Mouse (Mus musculus) hindbrain, embryonic 15.5 days (tissue): ENCODE data around the gene Igf1r. TPM values are rescaled to one million over a fixed set of nuclear protein-coding genes. Genes with fewer than 3 reads are reported as not detected.
"Not testable (repeated sequence)": the region's sequence is repeated elsewhere in the genome, so short reads cannot be mapped to it uniquely, and the experiment has no call there.

Experiments
- ATAC-seq: fragments of 200-750 bp; cut with Nextera tagmentation; 2 replicates; pipeline ENCODE4 v1.8.0; 2017; ENCODE audit warnings: low read depth, moderate number of reproducible peaks, moderate TSS enrichment; ENCODE audit not compliant: low FRiP score
- H3K27ac ChIP-seq: fragments of 300-500 bp; sonication (generic); replicated peaks from 2 replicates; pipeline ENCODE4 v1.5.1; 2015; ENCODE audit warnings: mild to moderate bottlenecking, inconsistent platforms
- H3K27me3 ChIP-seq: fragments of 300-500 bp; sonication (generic); 2 replicates; pipeline ENCODE4 v1.6.1; 2015; ENCODE audit warnings: control low read depth, inconsistent platforms
- H3K36me3 ChIP-seq: fragments of 300-500 bp; sonication (generic); 2 replicates; pipeline ENCODE4 v1.6.1; 2015; ENCODE audit warnings: control low read depth, inconsistent platforms
- H3K4me1 ChIP-seq: fragments of 300-500 bp; sonication (generic); replicated peaks from 2 replicates; pipeline ENCODE4 v1.6.1; 2015; ENCODE audit warnings: control low read depth, inconsistent platforms
- H3K4me2 ChIP-seq: fragments of 300-500 bp; sonication (generic); 2 replicates; pipeline ENCODE4 v1.6.1; 2015; ENCODE audit warnings: moderate library complexity, mild to moderate bottlenecking, inconsistent platforms
- H3K4me3 ChIP-seq: fragments of 300-500 bp; sonication (generic); 2 replicates; pipeline ENCODE4 v1.5.1; 2015; ENCODE audit warnings: mild to moderate bottlenecking, inconsistent platforms
- H3K9ac ChIP-seq: fragments of 300-500 bp; sonication (generic); 2 replicates; pipeline ENCODE4 v1.6.1; 2015; ENCODE audit warnings: inconsistent platforms
- H3K9me3 ChIP-seq: fragments of 300-500 bp; sonication (generic); 2 replicates; pipeline ENCODE4 v1.6.1; 2016; ENCODE audit warnings: control low read depth, inconsistent platforms
- WGBS: fragments of 180-500 bp; shearing (Covaris S2); methylation state at CpG from one replicate; pipeline ENCODE4 v1.1.7; 2015; 5-methylcytosine and 5-hydroxymethylcytosine counted together
- polyA plus RNA-seq: library from polyadenylated mRNA; unstranded; fragments of >200 nt; fragmentation: Nextera tagmentation; extraction: Ambion mirVana; gene quantifications from 2 replicates; pipeline ENCODE4 v1.2.1, GENCODE M21; 2015

Igf1r gene
- polyA plus RNA-seq, 1 experiment from 2014 or later: 22.8 TPM

DNA sequence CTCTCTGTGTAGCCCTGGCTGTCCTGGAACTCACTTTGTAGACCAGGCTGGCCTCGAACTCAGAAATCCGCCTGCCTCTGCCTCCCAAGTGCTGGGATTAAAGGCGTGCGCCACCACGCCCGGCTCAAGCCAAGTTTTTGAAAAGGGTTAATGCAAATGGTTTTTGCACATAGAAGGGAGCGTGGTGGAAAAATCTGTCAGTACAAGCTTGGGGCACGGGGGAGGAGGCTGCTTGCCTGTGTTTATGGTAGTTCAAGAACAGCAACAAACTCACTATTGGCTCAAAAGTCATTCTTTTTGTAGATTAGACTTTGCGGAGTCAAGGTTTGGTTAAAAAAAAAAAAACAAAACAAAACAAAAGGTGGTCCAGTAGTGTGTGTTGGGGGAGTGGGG lies 322.8 kb downstream of the Igf1r start:
- H3K9me3 ChIP-seq, H3K27ac ChIP-seq, ATAC-seq, H3K36me3 ChIP-seq, H3K27me3 ChIP-seq, H3K9ac ChIP-seq: not testable (repeated sequence)
- peaks cover 17% of the 10 kb centered on the region for H3K4me1 ChIP-seq
- 51% methylated on average over 9 of the region's 9 CpGs for WGBS
- peak overlapping the region; percentile 60 for H3K4me2 ChIP-seq
- H3K4me3 ChIP-seq: peak overlapping the region; percentile 28; the same call in 1 of the 2 replicates

DNA sequence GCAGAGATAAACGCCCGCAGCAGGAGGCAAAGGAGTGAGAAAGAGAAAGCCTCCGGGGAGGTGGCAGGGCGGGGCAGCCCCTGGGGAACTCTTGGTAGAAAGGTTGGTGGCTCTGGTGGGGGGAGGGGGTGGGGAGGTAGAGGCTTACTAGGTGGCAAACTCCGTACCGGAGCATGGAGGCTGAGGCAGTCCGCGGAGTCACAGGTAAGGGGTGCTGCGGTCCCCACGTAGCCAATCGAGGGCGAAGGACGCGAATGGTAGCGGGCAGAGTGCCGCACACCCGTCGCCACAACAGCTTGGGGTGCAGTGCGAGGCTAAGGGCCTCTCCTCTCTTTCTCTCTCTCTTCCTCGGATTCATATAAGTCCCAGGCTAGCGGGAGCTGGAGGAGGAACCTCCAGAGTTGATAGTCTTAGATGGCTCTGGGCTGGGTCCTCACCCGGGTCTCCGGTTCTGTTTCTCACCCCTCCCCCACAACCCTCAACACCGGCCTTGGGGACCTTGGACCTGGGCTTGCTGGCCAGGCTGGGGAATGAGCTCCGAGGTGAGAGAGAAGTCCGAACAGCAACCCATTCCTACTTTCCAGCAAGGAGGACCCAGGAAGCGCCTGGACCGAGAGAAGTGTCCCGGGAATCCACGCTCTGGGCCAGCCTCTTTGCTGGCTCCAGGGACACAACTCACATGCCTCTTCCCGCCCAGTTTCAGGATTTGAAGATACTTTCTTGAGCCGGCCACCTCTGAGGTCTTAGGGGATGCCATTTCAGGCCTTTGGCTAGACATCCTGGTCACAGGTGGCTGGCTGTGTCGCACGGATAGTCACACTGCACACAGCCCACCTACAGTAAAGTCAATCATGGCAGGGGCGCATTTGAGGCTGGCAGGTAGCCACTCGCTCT lies 323.5 kb downstream of the Igf1r start:
- Histone ChIP-seq H3K27ac (no peak overlapping the region), H3K36me3 (no peaks in the 10 kb centered on the region), H3K27me3 (peaks cover 9% of the 10 kb centered on the region; the same call in 1 of the 2 replicates), H3K9ac (no peak overlapping the region), H3K9me3 (no peaks in the 10 kb centered on the region), H3K4me2 (peak overlapping the region; percentile 60), H3K4me1 (peaks cover 17% of the 10 kb centered on the region), H3K4me3 (peak overlapping the region; percentile 28)
- 6% methylated on average over 36 of the region's 36 CpGs for WGBS
- ATAC-seq: no peak

DNA sequence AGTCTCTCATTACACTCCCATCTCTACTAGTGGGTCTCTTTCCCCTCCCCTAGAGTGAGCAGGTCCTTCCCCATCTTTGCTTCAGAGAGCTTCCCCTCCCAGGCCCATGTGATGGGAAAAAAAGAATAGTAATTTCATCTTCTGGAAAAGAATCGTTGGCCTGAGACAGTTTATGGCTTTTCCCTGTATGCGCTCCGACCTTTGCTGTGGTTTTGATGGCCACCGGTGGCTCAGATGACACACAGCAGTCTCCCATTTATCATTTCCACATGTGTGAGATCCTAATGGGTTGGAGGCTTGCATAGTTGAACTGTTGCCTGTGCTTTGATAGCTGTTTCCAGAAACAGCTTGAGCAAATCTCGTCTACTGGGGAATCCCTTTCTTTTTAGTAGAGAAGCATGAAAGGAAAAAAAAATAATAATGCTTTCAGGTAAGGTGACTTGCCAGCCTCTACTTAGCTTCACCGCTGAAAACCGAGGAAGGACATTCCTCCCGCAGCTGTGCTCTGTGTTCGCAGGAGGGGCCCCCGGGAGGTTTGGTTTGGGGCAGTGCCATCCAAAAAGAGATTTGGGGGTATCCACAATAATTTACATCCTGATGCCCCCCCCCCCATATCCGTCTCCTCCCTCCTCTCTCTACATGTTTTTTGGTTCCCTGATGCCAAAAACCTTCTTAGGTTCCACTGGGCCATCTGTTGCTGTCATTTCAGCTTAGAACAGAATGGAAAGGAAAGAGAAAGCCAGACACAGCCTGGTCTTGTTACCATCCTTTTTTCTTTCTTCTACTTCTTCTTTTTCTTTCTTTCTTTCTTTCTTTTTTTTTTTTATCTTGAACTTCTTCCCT lies 324.6 kb downstream of the Igf1r start:
- Histone ChIP-seq H3K36me3 (no peaks in the 10 kb centered on the region), H3K9ac (no peak overlapping the region), H3K4me1 (peaks cover 17% of the 10 kb centered on the region), H3K4me2 (no peak overlapping the region), H3K27ac (no peak overlapping the region), H3K9me3 (no peaks in the 10 kb centered on the region), H3K4me3 (no peak overlapping the region), H3K27me3 (peaks cover 9% of the 10 kb centered on the region; the same call in 1 of the 2 replicates)
- WGBS: 36% methylated on average over 11 of the region's 11 CpGs
- ATAC-seq: no peak

DNA sequence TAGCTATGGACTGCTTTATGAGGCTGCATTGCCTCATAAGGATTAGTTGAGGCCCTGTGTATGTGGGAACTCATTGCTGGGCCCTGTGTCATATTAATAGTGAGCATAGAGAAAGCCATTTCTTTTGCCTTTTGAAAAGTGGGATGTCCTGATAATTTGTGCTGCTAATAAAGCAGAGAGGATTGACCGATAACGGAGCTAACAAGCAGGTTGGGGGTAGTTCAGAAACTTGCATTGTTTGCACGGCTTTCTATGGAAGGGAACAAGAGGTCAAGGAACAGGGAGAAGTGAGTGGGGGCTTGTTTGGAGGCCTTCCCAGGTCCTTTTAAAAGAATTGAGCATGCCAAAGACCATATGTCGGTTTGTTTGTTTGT lies 325.3 kb downstream of the Igf1r start:
- H3K36me3 ChIP-seq: no peaks in the 10 kb centered on the region
- no peak overlapping the region for H3K4me2 ChIP-seq
- ATAC-seq: no peak
- WGBS: 56% methylated on average over 4 of the region's 4 CpGs
- peaks cover 17% of the 10 kb centered on the region for H3K4me1 ChIP-seq
- H3K9me3 ChIP-seq: no peaks in the 10 kb centered on the region
- H3K4me3 ChIP-seq: no peak overlapping the region
- H3K27ac ChIP-seq: no peak overlapping the region
- peaks cover 9% of the 10 kb centered on the region; the same call in 1 of the 2 replicates for H3K27me3 ChIP-seq
- H3K9ac ChIP-seq: no peak overlapping the region

DNA sequence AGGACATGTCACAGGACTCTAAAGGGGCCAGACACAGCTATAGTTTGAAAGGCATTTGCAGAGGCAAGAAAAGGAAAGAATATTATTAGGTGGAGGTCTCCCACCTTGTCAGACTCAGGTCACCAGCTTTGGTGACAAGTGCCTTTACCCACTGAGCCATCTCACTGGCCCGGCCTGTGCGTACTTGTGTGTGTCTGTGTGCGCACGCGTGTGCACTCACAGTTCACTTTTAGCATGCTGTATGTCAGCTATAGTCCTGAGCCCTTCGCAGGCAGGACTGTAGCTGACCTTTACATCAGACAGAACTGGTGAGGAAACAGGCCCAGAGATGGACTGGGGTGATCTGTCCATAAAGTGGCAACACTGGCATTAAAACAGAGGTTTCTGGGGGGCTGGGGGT lies 325.8 kb downstream of the Igf1r start:
- Histone ChIP-seq H3K9ac (no peak overlapping the region), H3K9me3 (no peaks in the 10 kb centered on the region), H3K4me2 (no peak overlapping the region), H3K36me3 (no peaks in the 10 kb centered on the region), H3K4me1 (peaks cover 17% of the 10 kb centered on the region), H3K27me3 (peaks cover 9% of the 10 kb centered on the region; the same call in 1 of the 2 replicates), H3K27ac (no peak overlapping the region), H3K4me3 (no peak overlapping the region)
- 92% methylated on average over 6 of the region's 6 CpGs for WGBS
- no peak for ATAC-seq

DNA sequence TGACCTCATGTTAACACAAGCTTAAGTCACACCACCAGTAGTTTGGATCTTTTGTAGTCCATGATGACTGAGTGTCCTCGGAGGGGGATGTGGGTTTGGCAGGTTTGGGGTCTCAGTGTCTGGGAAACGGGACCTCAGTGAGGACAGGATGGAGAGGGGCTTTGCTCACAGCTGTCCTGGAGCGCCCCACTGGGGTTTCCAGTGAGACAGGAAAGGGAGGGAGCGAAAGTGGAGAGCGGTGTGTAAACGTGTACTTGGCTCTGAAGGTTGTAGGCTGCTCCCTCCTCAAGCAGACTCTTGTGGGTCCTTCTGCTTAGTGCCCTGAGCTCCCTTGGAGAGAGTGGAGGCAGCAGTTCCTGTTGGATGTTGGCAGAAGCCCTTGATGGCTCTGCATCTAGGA lies 326.3 kb downstream of the Igf1r start:
- 76% methylated on average over 6 of the region's 6 CpGs for WGBS
- Histone ChIP-seq H3K9me3 (no peaks in the 10 kb centered on the region), H3K36me3 (no peaks in the 10 kb centered on the region), H3K9ac (no peak overlapping the region), H3K27ac (no peak overlapping the region), H3K4me1 (peaks cover 17% of the 10 kb centered on the region), H3K4me3 (no peak overlapping the region), H3K27me3 (peaks cover 9% of the 10 kb centered on the region; the same call in 1 of the 2 replicates), H3K4me2 (no peak overlapping the region)
- no peak for ATAC-seq

GRCm38 (mm10) chr7:68279481-68279880 lies 326.9 kb downstream of the Igf1r start:
- H3K4me2 ChIP-seq: no peak overlapping the region
- no peaks in the 10 kb centered on the region for H3K36me3 ChIP-seq
- WGBS: 92% methylated on average over 7 of the region's 7 CpGs
- ATAC-seq: no peak
- peaks cover 17% of the 10 kb centered on the region for H3K4me1 ChIP-seq
- H3K27ac ChIP-seq: no peak overlapping the region
- no peak overlapping the region for H3K4me3 ChIP-seq
- no peaks in the 10 kb centered on the region for H3K9me3 ChIP-seq
- H3K27me3 ChIP-seq: peaks cover 6% of the 10 kb centered on the region; the same call in 1 of the 2 replicates
- no peak overlapping the region for H3K9ac ChIP-seq

DNA sequence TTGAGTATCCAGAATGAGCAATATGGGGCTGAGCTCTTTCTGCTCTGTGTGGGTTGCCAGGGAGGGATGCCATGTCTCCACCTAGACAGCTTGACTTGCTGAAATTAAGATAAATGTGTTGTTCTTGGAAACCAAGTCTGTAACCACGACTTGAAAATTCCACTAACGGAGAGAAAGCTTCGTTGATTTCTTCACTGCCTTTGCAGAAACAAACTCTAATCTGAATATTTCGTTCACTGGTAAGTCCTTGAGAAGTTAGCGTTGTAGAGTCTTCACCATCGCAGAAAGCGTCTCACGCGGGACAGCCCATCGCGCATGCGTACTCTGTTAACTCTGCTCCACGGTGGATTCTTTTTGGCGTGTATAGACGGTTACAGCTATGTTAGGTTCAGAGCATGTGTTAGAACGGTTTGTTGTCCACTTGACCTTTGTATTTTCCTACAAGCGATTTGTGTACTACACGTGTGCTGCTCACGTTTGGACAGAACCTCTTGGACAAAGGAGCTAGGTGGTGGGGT lies 327.8 kb downstream of the Igf1r start:
- H3K4me1 ChIP-seq: peaks cover 17% of the 10 kb centered on the region
- H3K27ac ChIP-seq: no peak overlapping the region
- no peak overlapping the region for H3K4me2 ChIP-seq
- H3K9ac ChIP-seq: no peak overlapping the region
- no peaks in the 10 kb centered on the region for H3K27me3 ChIP-seq
- no peak overlapping the region for H3K4me3 ChIP-seq
- 92% methylated on average over 19 of the region's 19 CpGs for WGBS
- ATAC-seq: no peak
- H3K9me3 ChIP-seq: no peaks in the 10 kb centered on the region
- no peaks in the 10 kb centered on the region for H3K36me3 ChIP-seq

GRCm38 (mm10) chr7:68281341-68281740 lies 328.7 kb downstream of the Igf1r start:
- Histone ChIP-seq H3K4me2 (no peak overlapping the region), H3K9me3 (no peaks in the 10 kb centered on the region), H3K27me3 (no peaks in the 10 kb centered on the region), H3K27ac (no peak overlapping the region), H3K36me3 (no peaks in the 10 kb centered on the region), H3K4me3 (no peak overlapping the region), H3K4me1 (peaks cover 9% of the 10 kb centered on the region), H3K9ac (no peak overlapping the region)
- no peak for ATAC-seq
- WGBS: 74% methylated on average over 5 of the region's 5 CpGs

- no peak overlapping the region for H3K9ac ChIP-seq
- 89% methylated on average over 22 of the region's 22 CpGs for WGBS
- no peaks in the 10 kb centered on the region for H3K36me3 ChIP-seq
- H3K4me3 ChIP-seq: no peak overlapping the region
- no peak overlapping the region for H3K4me2 ChIP-seq
- H3K9me3 ChIP-seq: no peaks in the 10 kb centered on the region
- ATAC-seq: no peak
- H3K4me1 ChIP-seq: peaks cover under 1% of the 10 kb centered on the region; the same call in 1 of the 2 replicates
- no peak overlapping the region for H3K27ac ChIP-seq
- H3K27me3 ChIP-seq: no peaks in the 10 kb centered on the region
Measured at GRCm38 (mm10) chr7:68282304-68283132, 329.9 kb downstream of the Igf1r start.

GRCm38 (mm10) chr7:68283133-68283520 lies 330.5 kb downstream of the Igf1r start:
- not testable (repeated sequence) for H3K4me1 ChIP-seq, H3K9me3 ChIP-seq, H3K4me2 ChIP-seq, ATAC-seq, H3K36me3 ChIP-seq, H3K9ac ChIP-seq, H3K27ac ChIP-seq, H3K27me3 ChIP-seq, H3K4me3 ChIP-seq
- 89% methylated on average over 4 of the region's 4 CpGs for WGBS
